Mouse (Mus musculus) forebrain, embryonic 13.5 days (tissue): ENCODE data around the gene Wnk1. TPM values are rescaled to one million over a fixed set of nuclear protein-coding genes. Genes with fewer than 3 reads are reported as not detected.
A peak's percentile ranks its signal among the peaks of the same experiment; 100 is the strongest.

Source experiments
- microRNA counts: library from miRNA; unstranded; fragments of <30 nt; microRNA quantifications from one replicate; lab custom pipeline; 2016
- microRNA-seq: library from miRNA; unstranded; fragments of <30 nt; microRNA quantifications from one replicate; pipeline ENCODE4, GENCODE M21; 2016
- polyA plus RNA-seq: library from polyadenylated mRNA; unstranded; fragments of >200 nt; fragmentation: Nextera tagmentation; extraction: Ambion mirVana; gene quantifications from 2 replicates; pipeline ENCODE4 v1.2.1, GENCODE M21; 2015

Gene Wnk1
- polyA plus RNA-seq, 1 experiment from 2014 or later = 59.2 TPM

MicroRNAs within 50 kb of the gene (microRNA counts, 519-probe panel; counts per million panel counts)
- microRNA mmu-miR-706 (lab: Ali Mortazavi, UCI) = 177 counts per million, percentile 53 among the panel's probes with 10 or more counts

Small RNAs within 50 kb of the gene (microRNA-seq; reads per million reads assigned to microRNA genes)
- gene Mir706 = not detected

Other genes with a start within 250 kb of the Wnk1 start
- 30.1 and 31.3 TPM in 2 replicates for gene Erc1, start 190.5 kb downstream of the Wnk1 start, polyA plus RNA-seq
- 22.3 and 25.7 TPM in 2 replicates for gene Rad52, start 136.0 kb downstream of the Wnk1 start, polyA plus RNA-seq
- gene Ninj2, start 54.7 kb upstream of the Wnk1 start, polyA plus RNA-seq = not detected in 2 replicates